Mouse (Mus musculus): ENCODE measurements around the gene Nutf2.

Gene Nutf2

DNA sequence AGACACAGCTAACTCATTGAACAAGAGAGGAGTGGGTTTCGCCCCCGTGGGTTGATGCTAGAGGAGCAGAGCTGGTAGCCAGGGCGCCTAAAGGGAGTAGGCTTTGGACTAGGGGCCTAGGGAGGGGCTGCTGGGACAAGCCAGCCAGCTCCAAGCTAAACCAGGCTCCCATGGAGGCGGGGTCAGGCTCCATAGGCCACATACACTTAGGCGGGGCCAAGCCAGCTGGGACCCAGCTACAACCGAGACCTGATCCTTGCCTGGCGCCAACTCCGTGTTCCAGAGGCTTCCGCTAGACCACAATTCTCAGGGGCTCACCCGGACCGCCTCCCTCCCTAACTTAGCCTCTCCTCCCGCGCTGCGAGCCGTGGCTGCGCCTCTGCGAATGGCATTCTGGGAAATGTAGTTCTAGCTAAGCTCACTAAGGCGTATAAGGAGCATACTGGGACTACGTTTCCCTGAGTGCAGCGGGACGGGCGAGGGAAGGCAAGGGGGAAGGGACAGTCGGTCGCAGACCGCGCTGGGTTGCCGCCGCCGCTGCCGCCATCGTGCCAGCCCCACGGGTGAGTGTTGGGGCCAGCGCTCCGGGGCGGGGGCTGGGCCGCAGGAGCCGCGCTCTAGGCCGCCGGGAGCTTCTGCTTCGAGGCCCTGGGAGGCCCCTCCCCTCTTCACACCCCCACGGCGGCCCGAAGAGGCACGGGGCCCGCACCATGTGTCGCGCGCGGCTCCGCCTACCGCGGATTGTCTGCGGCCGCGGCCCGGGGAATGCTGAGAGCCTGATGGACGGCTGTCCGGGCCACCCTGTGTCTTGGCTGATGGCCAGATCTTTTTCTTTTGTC is at the start of gene Nutf2:
TSS of gene Nutf2 (plus strand) at position 438 of the 839 bp plus-strand sequence.
- Histone ChIP-seq H3K4me3 (replicated peaks; ENCODE audit: low read length) (peak within 1 kb of the TSS; percentile 100), H3K9me3 (ENCODE audit: low read length) (no peaks in the 10 kb centered on the region), H3K36me3 (ENCODE audit: insufficient read depth, low read length) (peaks cover 70% of the 10 kb centered on the region), H3K4me1 (replicated peaks; ENCODE audit: low read depth, low read length) (peaks cover 83% of the 10 kb centered on the region), H3K27me3 (ENCODE audit: insufficient read depth, low read length) (no peaks in the 10 kb centered on the region; the same call in 1 of the 2 replicates)
- TF ChIP-seq CTCF (conservative IDR thresholded peaks at IDR 0.05; ENCODE audit: low read length) (no peak), POU5F1 (IDR thresholded peaks at IDR 0.05; ENCODE audit: borderline replicate concordance, low read length) (no peak), NANOG (IDR thresholded peaks at IDR 0.05; ENCODE audit: borderline replicate concordance, low read length) (no peak)

DNA sequence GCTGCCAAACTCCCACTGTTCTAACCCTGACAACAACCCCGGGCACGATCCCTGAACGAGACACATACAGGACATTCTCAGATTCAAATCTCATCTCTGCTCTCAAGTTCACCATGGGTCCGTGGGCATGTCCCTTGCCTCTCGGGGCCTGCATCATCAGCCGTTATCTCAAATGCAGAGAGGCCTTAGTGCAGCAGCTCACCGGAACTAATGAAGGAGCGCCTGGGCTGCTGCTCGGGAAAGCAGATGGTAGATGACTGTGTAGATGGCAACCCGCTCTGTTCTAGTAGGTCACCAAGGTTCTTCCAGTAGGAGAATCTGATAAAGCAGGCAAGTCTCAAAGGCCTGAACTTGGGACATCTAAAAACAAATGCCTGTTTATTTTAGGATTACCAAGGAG is 49.3 kb upstream of the Nutf2 start:
- TF ChIP-seq NANOG (IDR thresholded peaks at IDR 0.05; ENCODE audit: borderline replicate concordance, low read length), result no peak
- TF ChIP-seq CTCF (conservative IDR thresholded peaks at IDR 0.05; ENCODE audit: low read length), result no peak
- TF ChIP-seq POU5F1 (IDR thresholded peaks at IDR 0.05; ENCODE audit: borderline replicate concordance, low read length), result no peak
- no peaks in the 10 kb centered on the region for H3K9me3 ChIP-seq (ENCODE audit: low read length)
- H3K36me3 ChIP-seq (ENCODE audit: insufficient read depth, low read length), result peaks cover 35% of the 10 kb centered on the region
- H3K4me3 ChIP-seq (replicated peaks; ENCODE audit: low read length), result no peak overlapping the region
- no peaks in the 10 kb centered on the region for H3K27me3 ChIP-seq (ENCODE audit: insufficient read depth, low read length)
- H3K4me1 ChIP-seq (replicated peaks; ENCODE audit: low read depth, low read length), result 0 out of 2 replicates have a peak, but pooled peaks cover 3% of the 10 kb centered on the region

DNA sequence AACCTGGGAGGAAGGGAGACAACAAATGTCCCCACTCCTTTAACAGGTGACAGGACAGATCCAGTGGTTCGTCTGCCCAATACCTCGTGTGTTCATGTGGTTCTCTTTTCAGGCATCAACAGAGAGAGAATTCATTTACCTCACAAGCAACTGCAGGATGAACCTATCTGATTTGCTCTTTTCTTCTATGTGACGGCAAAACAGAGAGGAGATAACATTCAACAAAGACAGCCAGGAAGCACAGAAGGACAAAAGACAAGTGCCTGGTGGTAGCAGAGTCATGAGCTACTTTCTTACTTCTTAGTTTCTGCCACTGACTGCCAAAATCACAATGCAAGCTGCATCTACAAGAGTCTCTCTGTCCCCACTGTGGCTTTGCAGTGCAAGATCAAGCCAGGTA is 48.8 kb upstream of the Nutf2 start:
- H3K36me3 ChIP-seq (ENCODE audit: insufficient read depth, low read length), result peaks cover 35% of the 10 kb centered on the region
- 0 out of 2 replicates have a peak, but pooled peaks cover 3% of the 10 kb centered on the region for H3K4me1 ChIP-seq (replicated peaks; ENCODE audit: low read depth, low read length)
- H3K27me3 ChIP-seq (ENCODE audit: insufficient read depth, low read length), result no peaks in the 10 kb centered on the region
- no peaks in the 10 kb centered on the region for H3K9me3 ChIP-seq (ENCODE audit: low read length)
- no peak for TF ChIP-seq CTCF (conservative IDR thresholded peaks at IDR 0.05; ENCODE audit: low read length)
- TF ChIP-seq NANOG (IDR thresholded peaks at IDR 0.05; ENCODE audit: borderline replicate concordance, low read length), result no peak
- no peak overlapping the region for H3K4me3 ChIP-seq (replicated peaks; ENCODE audit: low read length)

DNA sequence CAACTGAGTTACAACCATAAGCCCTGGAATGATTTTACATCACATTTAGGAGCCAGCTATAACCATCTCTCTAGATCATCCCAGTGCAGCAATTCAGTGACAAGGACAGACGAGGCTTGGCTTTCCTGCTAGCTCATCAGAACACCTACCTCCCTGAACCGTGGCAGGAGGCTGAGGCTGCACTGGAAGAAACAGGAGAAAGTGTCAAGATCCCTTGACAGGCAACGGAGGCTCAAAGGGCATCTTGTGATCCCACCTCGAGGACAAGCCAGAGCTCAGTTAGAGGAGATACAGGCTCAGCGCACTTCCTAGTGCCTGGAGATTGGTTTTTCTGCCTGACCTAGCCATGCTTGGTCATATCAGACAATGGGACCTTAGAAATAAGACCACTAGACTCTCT is 47.9 kb upstream of the Nutf2 start:
- Histone ChIP-seq H3K4me1 (replicated peaks; ENCODE audit: low read depth, low read length) (peaks cover 5% of the 10 kb centered on the region; the same call in 1 of the 2 replicates), H3K9me3 (ENCODE audit: low read length) (no peaks in the 10 kb centered on the region), H3K27me3 (ENCODE audit: insufficient read depth, low read length) (no peaks in the 10 kb centered on the region), H3K4me3 (replicated peaks; ENCODE audit: low read length) (no peak overlapping the region), H3K36me3 (ENCODE audit: insufficient read depth, low read length) (peaks cover 35% of the 10 kb centered on the region)
- TF ChIP-seq NANOG (IDR thresholded peaks at IDR 0.05; ENCODE audit: borderline replicate concordance, low read length) (no peak), CTCF (conservative IDR thresholded peaks at IDR 0.05; ENCODE audit: low read length) (no peak), POU5F1 (IDR thresholded peaks at IDR 0.05; ENCODE audit: borderline replicate concordance, low read length) (no peak)

DNA sequence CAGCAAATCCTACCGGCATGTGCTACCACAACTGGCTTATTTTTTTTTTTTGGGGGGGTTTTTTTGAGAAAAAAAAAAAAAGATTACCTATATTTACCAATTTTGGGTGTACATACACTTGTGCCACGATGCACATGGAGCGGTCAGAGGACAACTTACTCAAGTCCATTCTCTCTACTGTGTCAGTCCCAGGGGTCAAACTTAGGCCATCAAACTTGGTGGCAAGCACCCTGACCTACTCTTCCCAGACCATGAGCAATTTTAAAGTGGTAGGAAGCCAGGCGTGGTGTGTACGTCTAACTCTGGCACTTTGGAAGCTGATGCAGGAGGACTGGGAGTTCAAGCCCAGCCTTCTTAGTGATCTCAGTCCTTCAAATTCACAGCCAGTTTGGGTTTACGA is 47.1 kb upstream of the Nutf2 start:
- Histone ChIP-seq H3K4me3 (replicated peaks; ENCODE audit: low read length) (no peak overlapping the region), H3K27me3 (ENCODE audit: insufficient read depth, low read length) (no peaks in the 10 kb centered on the region), H3K4me1 (replicated peaks; ENCODE audit: low read depth, low read length) (peaks cover 5% of the 10 kb centered on the region; the same call in 1 of the 2 replicates), H3K9me3 (ENCODE audit: low read length) (no peaks in the 10 kb centered on the region), H3K36me3 (ENCODE audit: insufficient read depth, low read length) (peaks cover 39% of the 10 kb centered on the region)
- TF ChIP-seq POU5F1 (IDR thresholded peaks at IDR 0.05; ENCODE audit: borderline replicate concordance, low read length) (no peak), CTCF (conservative IDR thresholded peaks at IDR 0.05; ENCODE audit: low read length) (no peak)

DNA sequence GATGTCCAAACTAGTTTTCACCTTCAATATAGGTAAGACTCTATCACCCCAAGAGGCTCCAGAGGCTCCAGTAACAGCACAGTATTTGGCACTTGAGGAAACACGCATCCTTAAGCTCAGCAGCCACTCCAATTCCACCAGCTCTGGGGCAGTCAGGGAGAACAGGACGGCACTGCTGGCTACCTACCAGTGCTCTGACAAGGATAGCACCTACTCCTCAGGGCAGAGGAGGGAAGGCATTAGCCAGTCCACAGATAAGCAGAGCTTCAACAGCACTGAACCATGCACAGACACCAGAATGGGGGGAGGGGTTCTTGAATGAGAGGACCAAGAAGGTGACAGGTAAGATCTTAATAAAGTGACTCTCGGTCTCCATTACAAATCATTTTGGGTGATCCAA is 40.7 kb upstream of the Nutf2 start:
- no peak overlapping the region for H3K4me3 ChIP-seq (replicated peaks; ENCODE audit: low read length)
- H3K9me3 ChIP-seq (ENCODE audit: low read length), result no peaks in the 10 kb centered on the region
- peaks cover 9% of the 10 kb centered on the region for H3K4me1 ChIP-seq (replicated peaks; ENCODE audit: low read depth, low read length)
- H3K27me3 ChIP-seq (ENCODE audit: insufficient read depth, low read length), result no peaks in the 10 kb centered on the region
- H3K36me3 ChIP-seq (ENCODE audit: insufficient read depth, low read length), result peaks cover 59% of the 10 kb centered on the region
- no peak for TF ChIP-seq NANOG (IDR thresholded peaks at IDR 0.05; ENCODE audit: borderline replicate concordance, low read length)
- no peak for TF ChIP-seq POU5F1 (IDR thresholded peaks at IDR 0.05; ENCODE audit: borderline replicate concordance, low read length)
- no peak for TF ChIP-seq CTCF (conservative IDR thresholded peaks at IDR 0.05; ENCODE audit: low read length)

DNA sequence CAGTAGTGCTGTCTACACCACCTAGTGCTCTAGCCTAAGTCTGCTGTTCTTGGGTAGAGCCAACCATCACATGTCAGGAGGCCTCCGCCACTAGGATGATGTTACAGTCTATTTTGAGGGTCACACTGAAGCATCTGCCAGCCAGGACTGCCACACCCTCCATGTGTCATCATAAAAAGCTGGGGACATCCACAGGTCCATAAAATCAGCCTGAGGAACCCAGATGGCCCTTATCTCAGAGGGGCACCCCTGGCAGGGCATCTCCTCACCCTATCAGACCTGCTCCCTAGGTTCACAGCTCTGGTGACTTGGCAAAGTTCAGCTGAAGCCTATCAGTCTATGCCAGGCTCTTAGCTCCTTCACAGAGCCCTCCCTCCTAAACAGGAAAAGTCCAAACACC is 39.5 kb upstream of the Nutf2 start:
- Histone ChIP-seq H3K27me3 (ENCODE audit: insufficient read depth, low read length) (no peaks in the 10 kb centered on the region), H3K4me1 (replicated peaks; ENCODE audit: low read depth, low read length) (peaks cover 21% of the 10 kb centered on the region), H3K36me3 (ENCODE audit: insufficient read depth, low read length) (peaks cover 65% of the 10 kb centered on the region), H3K9me3 (ENCODE audit: low read length) (no peaks in the 10 kb centered on the region), H3K4me3 (replicated peaks; ENCODE audit: low read length) (no peak overlapping the region)
- TF ChIP-seq NANOG (IDR thresholded peaks at IDR 0.05; ENCODE audit: borderline replicate concordance, low read length) (no peak), CTCF (conservative IDR thresholded peaks at IDR 0.05; ENCODE audit: low read length) (no peak), POU5F1 (IDR thresholded peaks at IDR 0.05; ENCODE audit: borderline replicate concordance, low read length) (no peak)

DNA sequence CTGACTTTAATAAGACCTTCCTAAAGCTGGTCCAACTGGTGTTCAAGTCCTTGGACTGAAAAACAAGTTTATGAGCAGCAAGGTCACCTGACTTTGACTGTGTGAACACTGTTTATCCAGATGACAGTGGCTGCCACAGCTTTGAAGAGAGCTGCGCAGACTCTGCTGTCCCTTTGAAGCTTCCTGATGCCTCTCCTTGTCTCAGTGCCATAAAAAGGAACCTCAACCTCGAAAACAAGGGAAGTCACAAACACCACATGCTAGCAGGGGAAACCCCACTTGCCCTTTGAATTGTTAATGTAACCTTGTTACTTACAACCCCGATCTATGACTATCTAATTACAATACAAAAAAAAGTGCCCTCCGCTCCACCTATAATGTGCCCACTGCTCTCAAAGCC is 34.9 kb upstream of the Nutf2 start:
- no peaks in the 10 kb centered on the region for H3K27me3 ChIP-seq (ENCODE audit: insufficient read depth, low read length)
- peaks cover 46% of the 10 kb centered on the region for H3K36me3 ChIP-seq (ENCODE audit: insufficient read depth, low read length)
- H3K4me1 ChIP-seq (replicated peaks; ENCODE audit: low read depth, low read length), result peaks cover 29% of the 10 kb centered on the region
- TF ChIP-seq CTCF (conservative IDR thresholded peaks at IDR 0.05; ENCODE audit: low read length) (no peak), NANOG (IDR thresholded peaks at IDR 0.05; ENCODE audit: borderline replicate concordance, low read length) (no peak), POU5F1 (IDR thresholded peaks at IDR 0.05; ENCODE audit: borderline replicate concordance, low read length) (no peak)
- H3K4me3 ChIP-seq (replicated peaks; ENCODE audit: low read length), result peak overlapping the region; percentile 99
- no peaks in the 10 kb centered on the region for H3K9me3 ChIP-seq (ENCODE audit: low read length)

All from E14TG2a.4 (cell line).